ENCODE assay signal across 8 mouse cellular contexts in genomic region chr5:96373106-96373505, GRCm38 (mm10). TPM values are rescaled to one million over a fixed set of nuclear protein-coding genes. Genes with fewer than 3 reads are reported as not detected.
DNase-seq lines count a peak whose midpoint lies in the region; ATAC-seq lines count a peak whose summit lies in the region.

No protein-coding gene starts in this region.

- H3K27ac ChIP-seq in heart, embryonic 12.5 days (ENCODE audit: poor library complexity, severe bottlenecking): peak overlapping the region; percentile 64
- no peak overlapping the region for H3K27ac ChIP-seq in hindbrain, embryonic 11.5 days (ENCODE audit: low read depth, low read length)
- H3K27ac ChIP-seq in midbrain, embryonic 13.5 days: no peak overlapping the region

- H3K9ac ChIP-seq in heart, embryonic 12.5 days: peak overlapping the region; percentile 49
- no peak overlapping the region; the same call in 1 of the 2 replicates for H3K9ac ChIP-seq in hindbrain, embryonic 11.5 days (ENCODE audit: low read depth, low read length)
- peak overlapping the region; percentile 73; the same call in 1 of the 2 replicates for H3K9ac ChIP-seq in midbrain, embryonic 13.5 days (replicated peaks)

- no peaks in the 10 kb centered on the region for H3K9me3 ChIP-seq in heart, embryonic 12.5 days (replicated peaks)
- H3K9me3 ChIP-seq in hindbrain, embryonic 11.5 days (ENCODE audit: control insufficient read depth, low read length): no peaks in the 10 kb centered on the region
- no peaks in the 10 kb centered on the region for H3K9me3 ChIP-seq in midbrain, embryonic 13.5 days

- no peak for ATAC-seq in heart, embryonic 12.5 days (ENCODE audit: insufficient number of reproducible peaks, low FRiP score)
- ATAC-seq in hindbrain, embryonic 11.5 days (ENCODE audit: low FRiP score): 0 out of 2 replicates have a peak, but pooled peaks have one; percentile 0
- no peak for ATAC-seq in midbrain, embryonic 13.5 days
- ATAC-seq in frontal cortex, adult (ENCODE audit: low TSS enrichment): no peak

- peak overlapping the region; percentile 72 for H3K4me3 ChIP-seq in heart, embryonic 12.5 days
- H3K4me3 ChIP-seq in hindbrain, embryonic 11.5 days (ENCODE audit: low read depth, low read length): peak overlapping the region; percentile 62
- peak overlapping the region; percentile 65 for H3K4me3 ChIP-seq in midbrain, embryonic 13.5 days (replicated peaks)

- peaks cover 17% of the 10 kb centered on the region for H3K4me1 ChIP-seq in heart, embryonic 12.5 days (replicated peaks)
- 0 out of 2 replicates have a peak, but pooled peaks cover 2% of the 10 kb centered on the region for H3K4me1 ChIP-seq in hindbrain, embryonic 11.5 days (replicated peaks; ENCODE audit: control insufficient read depth, insufficient read depth, low read length)
- peaks cover 24% of the 10 kb centered on the region for H3K4me1 ChIP-seq in midbrain, embryonic 13.5 days (replicated peaks)

- no peaks in the 10 kb centered on the region for H3K36me3 ChIP-seq in heart, embryonic 12.5 days
- H3K36me3 ChIP-seq in hindbrain, embryonic 11.5 days (ENCODE audit: control insufficient read depth, insufficient read depth, low read length): no peaks in the 10 kb centered on the region
- no peaks in the 10 kb centered on the region for H3K36me3 ChIP-seq in midbrain, embryonic 13.5 days

- 22% methylated on average over 6 of the region's 6 CpGs for WGBS in heart, embryonic 12.5 days
- WGBS in hindbrain, embryonic 11.5 days: 34% methylated on average over 6 of the region's 6 CpGs
- WGBS in midbrain, embryonic 13.5 days: 34% methylated on average over 6 of the region's 6 CpGs

- H3K27me3 ChIP-seq in heart, embryonic 12.5 days (replicated peaks): no peaks in the 10 kb centered on the region
- H3K27me3 ChIP-seq in hindbrain, embryonic 11.5 days (ENCODE audit: control insufficient read depth, insufficient read depth, low read length): peaks cover 2% of the 10 kb centered on the region; the same call in 1 of the 2 replicates
- peaks cover 11% of the 10 kb centered on the region; the same call in 1 of the 2 replicates for H3K27me3 ChIP-seq in midbrain, embryonic 13.5 days

- H3K4me2 ChIP-seq in heart, embryonic 12.5 days: peak overlapping the region; percentile 85
- peak overlapping the region; percentile 93 for H3K4me2 ChIP-seq in hindbrain, embryonic 11.5 days (replicated peaks; ENCODE audit: low read depth, low read length)
- H3K4me2 ChIP-seq in midbrain, embryonic 13.5 days (replicated peaks): peak overlapping the region; percentile 96

- DNase-seq in heart, adult 8-10 months (ENCODE audit: low spot score): no peak
- DNase-seq in R1 (ENCODE audit: low read depth, low spot score) (peak; percentile 15), MN1 (ENCODE audit: low spot score) (no peak)
- no peak for DNase-seq in hindbrain, embryonic 11.5 days (ENCODE audit: low spot score)
- DNase-seq in thymus, adult 18-20 months: no peak

RNA-seq across cellular contexts. Expression of gene Fras1, which starts 0.6 kb away (rescaled TPM):
- 21.2 and 22.8 TPM in 2 replicates for polyA plus RNA-seq in heart, embryonic 12.5 days (2016; fragmentation: Nextera tagmentation; extraction: Ambion mirVana)
- 1 to 10 TPM in 3 of 4 experiments, under 1 TPM in 1; 0.73 to 2.6 (median 1.9) TPM for total RNA-seq in heart, adult 8-10 months (2022)
- 9.1 and 20.0 TPM in 2 replicates for polyA plus RNA-seq in hindbrain, embryonic 11.5 days (2014; fragmentation: Nextera tagmentation; extraction: Ambion mirVana)
- polyA plus RNA-seq in midbrain, embryonic 13.5 days (2015; fragmentation: Nextera tagmentation; extraction: Ambion mirVana): 5.4 and 5.5 TPM in 2 replicates
